Mouse (Mus musculus) lung, embryonic 16.5 days (tissue): ENCODE data around the gene Mvd. TPM values are rescaled to one million over a fixed set of nuclear protein-coding genes. Genes with fewer than 3 reads are reported as not detected.

Source experiments
- ATAC-seq: fragments of 200-750 bp; cut with Nextera tagmentation; 2 replicates; pipeline ENCODE4 v1.8.0; 2017; ENCODE audit warnings: low read depth, mild to moderate bottlenecking, moderate library complexity
- H3K27ac ChIP-seq: fragments of 300-500 bp; sonication (generic); 2 replicates; pipeline ENCODE4 v1.5.1; 2014; ENCODE audit warnings: mild to moderate bottlenecking, control low read depth, low read length
- H3K27me3 ChIP-seq: fragments of 300-500 bp; sonication (generic); 2 replicates; pipeline ENCODE4 v1.6.1; 2014; ENCODE audit warnings: low read depth, low read length, mixed read lengths; ENCODE audit not compliant: control insufficient read depth, insufficient read depth
- H3K36me3 ChIP-seq: fragments of 300-500 bp; sonication (generic); 2 replicates; pipeline ENCODE4 v1.6.1; 2014; ENCODE audit warnings: low read length; ENCODE audit not compliant: control insufficient read depth, insufficient read depth
- H3K4me1 ChIP-seq: fragments of 300-500 bp; sonication (generic); replicated peaks from 2 replicates; pipeline ENCODE4 v1.6.1; 2014; ENCODE audit warnings: low read length, mixed read lengths; ENCODE audit not compliant: control insufficient read depth, insufficient read depth
- H3K4me2 ChIP-seq: fragments of 300-500 bp; sonication (generic); 2 replicates; pipeline ENCODE4 v1.6.1; 2014; ENCODE audit warnings: low read depth, low read length, control low read depth
- H3K4me3 ChIP-seq: fragments of 300-500 bp; sonication (generic); 2 replicates; pipeline ENCODE4 v1.5.1; 2014; ENCODE audit warnings: mild to moderate bottlenecking, low read length, control low read depth
- H3K9ac ChIP-seq: fragments of 300-500 bp; sonication (generic); 2 replicates; pipeline ENCODE4 v1.6.1; 2014; ENCODE audit warnings: low read length, control low read depth
- H3K9me3 ChIP-seq: fragments of 300-500 bp; sonication (generic); 2 replicates; pipeline ENCODE4 v1.6.1; 2016; ENCODE audit warnings: low read length; ENCODE audit not compliant: control insufficient read depth
- WGBS: fragments of 180-500 bp; shearing (Covaris S2); extraction: QIAGEN DNeasy Blood & Tissue Kit; methylation state at CpG from one replicate; pipeline ENCODE4 v1.1.7; 2014; 5-methylcytosine and 5-hydroxymethylcytosine counted together
- polyA plus RNA-seq: library from polyadenylated mRNA; unstranded; fragments of >200 nt; fragmentation: Nextera tagmentation; extraction: Ambion mirVana; gene quantifications from 2 replicates; pipeline ENCODE4 v1.2.1, GENCODE M21; 2015

Mvd gene
- polyA plus RNA-seq, 1 experiment from 2014 or later: 20.6 TPM

- ATAC-seq: no peak
- WGBS: 19% methylated on average over 7 of the region's 7 CpGs
- H3K9me3 ChIP-seq: no peaks in the 10 kb centered on the region
- H3K4me1 ChIP-seq: peaks cover 22% of the 10 kb centered on the region
- no peaks in the 10 kb centered on the region for H3K27me3 ChIP-seq
- H3K36me3 ChIP-seq: no peaks in the 10 kb centered on the region
- H3K9ac ChIP-seq: peak overlapping the region; percentile 77
- H3K4me3 ChIP-seq: peak overlapping the region; percentile 80
- H3K4me2 ChIP-seq: peak overlapping the region; percentile 99
- no peak overlapping the region for H3K27ac ChIP-seq
Measured at GRCm38 (mm10) chr8:122442356-122442755, 866 bp downstream of the Mvd start.

- H3K4me2 ChIP-seq: no peak overlapping the region
- H3K9ac ChIP-seq: no peak overlapping the region
- H3K27ac ChIP-seq: no peak overlapping the region
- 90% methylated on average over 1 of the region's 1 CpGs for WGBS
- H3K36me3 ChIP-seq: no peaks in the 10 kb centered on the region
- H3K27me3 ChIP-seq: no peaks in the 10 kb centered on the region
- peaks cover 22% of the 10 kb centered on the region for H3K4me1 ChIP-seq
- no peaks in the 10 kb centered on the region for H3K9me3 ChIP-seq
- no peak for ATAC-seq
- no peak overlapping the region for H3K4me3 ChIP-seq
Measured at GRCm38 (mm10) chr8:122441326-122441725, 1.9 kb downstream of the Mvd start.

- Histone ChIP-seq H3K36me3 (peaks cover 4% of the 10 kb centered on the region), H3K4me3 (no peak overlapping the region), H3K4me2 (no peak overlapping the region), H3K4me1 (peaks cover 7% of the 10 kb centered on the region), H3K9ac (no peak overlapping the region), H3K27me3 (no peaks in the 10 kb centered on the region), H3K9me3 (0 out of 2 replicates have a peak, but pooled peaks cover 5% of the 10 kb centered on the region), H3K27ac (no peak overlapping the region)
- 93% methylated on average over 16 of the region's 16 CpGs for WGBS
- ATAC-seq: no peak
Measured at GRCm38 (mm10) chr8:122439336-122439735, 3.9 kb downstream of the Mvd start.

GRCm38 (mm10) chr8:122437708-122438331 lies 5.4 kb downstream of the Mvd start:
- Histone ChIP-seq H3K4me2 (no peak overlapping the region), H3K4me3 (no peak overlapping the region), H3K27me3 (no peaks in the 10 kb centered on the region), H3K9ac (0 out of 2 replicates have a peak overlapping the region, but pooled peaks have one; percentile 19), H3K9me3 (0 out of 2 replicates have a peak, but pooled peaks cover 5% of the 10 kb centered on the region), H3K27ac (peak overlapping the region; percentile 60), H3K36me3 (peaks cover 4% of the 10 kb centered on the region), H3K4me1 (peaks cover 12% of the 10 kb centered on the region)
- ATAC-seq: peak; percentile 46
- 83% methylated on average over 13 of the region's 13 CpGs for WGBS

GRCm38 (mm10) chr8:122436586-122437125 lies 6.6 kb downstream of the Mvd start:
- no peak for ATAC-seq
- Histone ChIP-seq H3K27ac (no peak overlapping the region), H3K4me1 (peaks cover 13% of the 10 kb centered on the region), H3K9me3 (0 out of 2 replicates have a peak, but pooled peaks cover 5% of the 10 kb centered on the region), H3K4me3 (no peak overlapping the region), H3K9ac (no peak overlapping the region), H3K27me3 (no peaks in the 10 kb centered on the region), H3K4me2 (no peak overlapping the region), H3K36me3 (peaks cover 4% of the 10 kb centered on the region)
- WGBS: 82% methylated on average over 20 of the region's 20 CpGs

- no peak overlapping the region for H3K27ac ChIP-seq
- no peaks in the 10 kb centered on the region for H3K27me3 ChIP-seq
- H3K36me3 ChIP-seq: peaks cover 4% of the 10 kb centered on the region
- H3K9ac ChIP-seq: no peak overlapping the region
- H3K4me1 ChIP-seq: peaks cover 18% of the 10 kb centered on the region
- 92% methylated on average over 9 of the region's 9 CpGs for WGBS
- H3K4me3 ChIP-seq: no peak overlapping the region
- 0 out of 2 replicates have a peak, but pooled peaks cover 5% of the 10 kb centered on the region for H3K9me3 ChIP-seq
- no peak for ATAC-seq
- H3K4me2 ChIP-seq: no peak overlapping the region
Measured at GRCm38 (mm10) chr8:122436146-122436545, 7.1 kb downstream of the Mvd start.

GRCm38 (mm10) chr8:122435375-122435774 lies 7.8 kb downstream of the Mvd start:
- no peak overlapping the region for H3K4me3 ChIP-seq
- no peak overlapping the region for H3K4me2 ChIP-seq
- WGBS: 90% methylated on average over 6 of the region's 6 CpGs
- no peak for ATAC-seq
- 0 out of 2 replicates have a peak, but pooled peaks cover 5% of the 10 kb centered on the region for H3K9me3 ChIP-seq
- no peaks in the 10 kb centered on the region for H3K27me3 ChIP-seq
- no peak overlapping the region for H3K27ac ChIP-seq
- H3K9ac ChIP-seq: no peak overlapping the region
- H3K4me1 ChIP-seq: peaks cover 19% of the 10 kb centered on the region
- peaks cover 4% of the 10 kb centered on the region for H3K36me3 ChIP-seq

GRCm38 (mm10) chr8:122433269-122433905 lies 9.8 kb downstream of the Mvd start:
- Histone ChIP-seq H3K9me3 (0 out of 2 replicates have a peak, but pooled peaks cover 5% of the 10 kb centered on the region), H3K4me2 (peak overlapping the region; percentile 92), H3K36me3 (peaks cover 4% of the 10 kb centered on the region), H3K27ac (peak overlapping the region; percentile 28; the same call in 1 of the 2 replicates), H3K4me1 (peaks cover 19% of the 10 kb centered on the region), H3K9ac (peak overlapping the region; percentile 89), H3K27me3 (no peaks in the 10 kb centered on the region), H3K4me3 (peak overlapping the region; percentile 73)
- ATAC-seq: peak; percentile 31
- WGBS: 53% methylated on average over 11 of the region's 11 CpGs
